Mouse (Mus musculus) hindbrain, embryonic 15.5 days (tissue): ENCODE measurements around the gene Ppp1r9a. TPM values are rescaled to one million over a fixed set of nuclear protein-coding genes. Genes with fewer than 3 reads are reported as not detected.

Experiments
- ATAC-seq: fragments of 200-750 bp; cut with Nextera tagmentation; 2 replicates; pipeline ENCODE4 v1.8.0; 2017; ENCODE audit warnings: low read depth, moderate number of reproducible peaks, moderate TSS enrichment; ENCODE audit not compliant: low FRiP score
- H3K27ac ChIP-seq: fragments of 300-500 bp; sonication (generic); replicated peaks from 2 replicates; pipeline ENCODE4 v1.5.1; 2015; ENCODE audit warnings: mild to moderate bottlenecking, inconsistent platforms
- H3K27me3 ChIP-seq: fragments of 300-500 bp; sonication (generic); 2 replicates; pipeline ENCODE4 v1.6.1; 2015; ENCODE audit warnings: control low read depth, inconsistent platforms
- H3K36me3 ChIP-seq: fragments of 300-500 bp; sonication (generic); 2 replicates; pipeline ENCODE4 v1.6.1; 2015; ENCODE audit warnings: control low read depth, inconsistent platforms
- H3K4me1 ChIP-seq: fragments of 300-500 bp; sonication (generic); replicated peaks from 2 replicates; pipeline ENCODE4 v1.6.1; 2015; ENCODE audit warnings: control low read depth, inconsistent platforms
- H3K4me2 ChIP-seq: fragments of 300-500 bp; sonication (generic); 2 replicates; pipeline ENCODE4 v1.6.1; 2015; ENCODE audit warnings: moderate library complexity, mild to moderate bottlenecking, inconsistent platforms
- H3K4me3 ChIP-seq: fragments of 300-500 bp; sonication (generic); 2 replicates; pipeline ENCODE4 v1.5.1; 2015; ENCODE audit warnings: mild to moderate bottlenecking, inconsistent platforms
- H3K9ac ChIP-seq: fragments of 300-500 bp; sonication (generic); 2 replicates; pipeline ENCODE4 v1.6.1; 2015; ENCODE audit warnings: inconsistent platforms
- H3K9me3 ChIP-seq: fragments of 300-500 bp; sonication (generic); 2 replicates; pipeline ENCODE4 v1.6.1; 2016; ENCODE audit warnings: control low read depth, inconsistent platforms
- WGBS: fragments of 180-500 bp; shearing (Covaris S2); methylation state at CpG from one replicate; pipeline ENCODE4 v1.1.7; 2015; 5-methylcytosine and 5-hydroxymethylcytosine counted together
- polyA plus RNA-seq: library from polyadenylated mRNA; unstranded; fragments of >200 nt; fragmentation: Nextera tagmentation; extraction: Ambion mirVana; gene quantifications from 2 replicates; pipeline ENCODE4 v1.2.1, GENCODE M21; 2015

Gene Ppp1r9a
- polyA plus RNA-seq, 1 experiment from 2014 or later, result 36.1 TPM

DNA sequence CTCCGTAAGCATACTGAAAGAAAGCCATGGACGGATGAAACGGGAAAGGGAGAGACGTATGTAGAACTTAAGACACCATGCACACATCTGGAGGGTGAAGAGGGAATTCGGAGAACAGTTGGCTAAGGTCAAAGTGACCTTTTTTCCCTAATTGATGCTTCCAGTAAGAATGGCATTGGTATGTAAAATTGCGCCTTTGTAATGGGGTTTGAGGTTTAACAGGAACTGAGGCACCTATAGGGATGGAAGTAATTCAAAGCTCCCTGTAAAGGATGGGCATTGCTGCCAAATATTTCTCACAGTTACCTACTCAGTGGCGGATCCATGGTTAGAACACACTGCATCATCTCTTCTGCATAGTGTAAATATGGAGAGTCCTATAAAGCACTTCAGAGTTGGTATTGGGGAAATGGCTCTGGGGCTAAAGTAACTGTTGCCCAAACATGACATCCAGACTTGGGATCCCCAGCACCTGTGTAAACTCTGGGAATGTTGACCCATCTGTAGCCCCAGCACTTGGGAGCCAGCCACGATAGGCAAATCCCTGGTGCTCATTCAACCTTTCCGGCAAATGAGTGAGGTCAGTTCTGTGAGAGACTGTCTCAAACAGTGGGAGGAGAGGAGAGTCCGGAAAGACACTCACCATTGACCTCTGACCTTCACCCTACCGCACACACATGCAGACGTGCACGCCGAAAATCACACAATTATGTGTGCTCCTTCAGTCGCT, 216.6 kb downstream of the Ppp1r9a start:
- no peaks in the 10 kb centered on the region for H3K27me3 ChIP-seq
- H3K4me2 ChIP-seq, result no peak overlapping the region
- no peaks in the 10 kb centered on the region for H3K9me3 ChIP-seq
- H3K9ac ChIP-seq, result no peak overlapping the region
- WGBS, result 86% methylated on average over 15 of the region's 15 CpGs
- ATAC-seq, result no peak
- no peak overlapping the region for H3K4me3 ChIP-seq
- H3K4me1 ChIP-seq, result no peaks in the 10 kb centered on the region
- H3K27ac ChIP-seq, result no peak overlapping the region
- H3K36me3 ChIP-seq, result peaks cover 12% of the 10 kb centered on the region; the same call in 1 of the 2 replicates

GRCm38 (mm10) chr6:5120229-5120628, 217.5 kb downstream of the Ppp1r9a start:
- Histone ChIP-seq H3K36me3 (peaks cover 6% of the 10 kb centered on the region; the same call in 1 of the 2 replicates), H3K27me3 (no peaks in the 10 kb centered on the region), H3K4me1 (no peaks in the 10 kb centered on the region), H3K4me2 (no peak overlapping the region), H3K9ac (no peak overlapping the region), H3K4me3 (no peak overlapping the region), H3K27ac (no peak overlapping the region; the same call in 1 of the 2 replicates), H3K9me3 (no peaks in the 10 kb centered on the region)
- ATAC-seq, result no peak
- 37% methylated on average over 3 of the region's 3 CpGs for WGBS

GRCm38 (mm10) chr6:5129364-5130093, 226.8 kb downstream of the Ppp1r9a start:
- no peak for ATAC-seq
- Histone ChIP-seq H3K4me2 (no peak overlapping the region), H3K4me1 (no peaks in the 10 kb centered on the region), H3K27me3 (no peaks in the 10 kb centered on the region), H3K9me3 (no peaks in the 10 kb centered on the region), H3K4me3 (no peak overlapping the region), H3K36me3 (no peaks in the 10 kb centered on the region), H3K27ac (no peak overlapping the region), H3K9ac (no peak overlapping the region)
- WGBS, result 67% methylated on average over 14 of the region's 14 CpGs

GRCm38 (mm10) chr6:5134986-5135385, 232.3 kb downstream of the Ppp1r9a start:
- H3K27me3 ChIP-seq, result no peaks in the 10 kb centered on the region
- no peaks in the 10 kb centered on the region for H3K9me3 ChIP-seq
- no peak for ATAC-seq
- WGBS, result 86% methylated on average over 6 of the region's 6 CpGs
- H3K4me2 ChIP-seq, result no peak overlapping the region
- no peaks in the 10 kb centered on the region for H3K4me1 ChIP-seq
- H3K9ac ChIP-seq, result no peak overlapping the region
- H3K36me3 ChIP-seq, result no peaks in the 10 kb centered on the region; the same call in 1 of the 2 replicates
- H3K27ac ChIP-seq, result no peak overlapping the region
- H3K4me3 ChIP-seq, result no peak overlapping the region

DNA sequence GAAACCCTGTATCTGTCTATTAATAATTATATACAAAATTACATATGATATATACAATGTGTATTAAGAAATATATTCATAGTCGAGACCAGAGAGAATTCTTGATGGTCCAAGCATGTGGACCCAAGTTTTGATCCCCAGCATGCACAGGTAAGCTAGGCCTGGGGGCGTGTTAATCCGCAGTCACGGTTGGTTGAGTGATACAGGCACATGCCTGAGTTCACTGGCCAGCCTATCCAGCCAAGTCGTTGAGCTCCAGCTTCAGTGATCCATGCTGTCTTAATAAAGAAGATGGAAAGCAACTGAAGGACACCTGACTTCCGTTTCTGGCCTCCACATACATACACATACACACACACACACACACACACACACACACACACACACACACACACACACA, 233.3 kb downstream of the Ppp1r9a start:
- no peak overlapping the region for H3K4me2 ChIP-seq
- H3K27me3 ChIP-seq, result no peaks in the 10 kb centered on the region
- H3K4me3 ChIP-seq, result no peak overlapping the region
- H3K9ac ChIP-seq, result no peak overlapping the region
- no peak overlapping the region for H3K27ac ChIP-seq
- no peaks in the 10 kb centered on the region for H3K9me3 ChIP-seq
- WGBS, result 85% methylated on average over 6 of the region's 6 CpGs
- H3K36me3 ChIP-seq, result no peaks in the 10 kb centered on the region; the same call in 1 of the 2 replicates
- no peaks in the 10 kb centered on the region for H3K4me1 ChIP-seq
- ATAC-seq, result no peak

GRCm38 (mm10) chr6:5138875-5139631, 236.3 kb downstream of the Ppp1r9a start:
- no peak overlapping the region for H3K27ac ChIP-seq
- H3K4me2 ChIP-seq, result no peak overlapping the region
- H3K4me1 ChIP-seq, result no peaks in the 10 kb centered on the region
- whole genome bisulfite sequencing, result 83% methylated on average over 12 of the region's 12 CpGs
- no peak for ATAC-seq
- no peak overlapping the region for H3K4me3 ChIP-seq
- H3K9me3 ChIP-seq, result no peaks in the 10 kb centered on the region
- H3K36me3 ChIP-seq, result no peaks in the 10 kb centered on the region; the same call in 1 of the 2 replicates
- H3K9ac ChIP-seq, result no peak overlapping the region
- H3K27me3 ChIP-seq, result no peaks in the 10 kb centered on the region

GRCm38 (mm10) chr6:5139666-5140065, 236.9 kb downstream of the Ppp1r9a start:
- ATAC-seq, result no peak
- H3K9me3 ChIP-seq, result no peaks in the 10 kb centered on the region
- WGBS, result 65% methylated on average over 9 of the region's 9 CpGs

DNA sequence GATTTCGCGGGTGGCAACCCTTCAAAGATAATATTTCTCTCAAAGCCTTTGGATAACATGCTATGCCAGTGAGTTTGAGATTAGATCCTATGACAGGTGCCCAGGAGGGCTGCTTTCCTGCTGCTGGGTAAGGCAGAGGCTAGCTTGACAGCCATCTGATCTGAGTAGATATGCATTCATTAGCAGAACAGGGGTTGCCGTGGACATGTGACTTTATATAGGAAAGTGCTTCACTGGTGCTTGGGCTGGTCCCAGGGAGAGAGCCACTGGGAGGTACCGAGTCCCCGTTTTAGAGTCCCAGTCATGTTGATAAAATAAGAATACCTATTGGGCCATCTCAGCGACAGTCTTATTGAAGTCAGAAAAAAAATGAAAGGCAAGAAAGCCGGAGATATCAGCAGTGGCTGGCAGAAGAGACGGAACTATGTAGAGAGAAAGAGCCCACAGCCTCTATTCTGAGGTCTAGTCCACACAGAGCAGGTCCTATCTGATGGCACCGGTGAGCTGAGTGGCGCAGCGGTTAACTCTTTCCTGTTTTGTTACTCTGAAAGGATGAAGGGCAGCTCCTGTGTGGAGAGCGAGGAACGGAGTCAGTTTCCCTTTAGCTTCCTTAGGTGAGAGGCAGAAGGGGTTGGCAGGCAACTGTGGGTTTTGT, 244.9 kb downstream of the Ppp1r9a start:
- no peak overlapping the region for H3K4me2 ChIP-seq
- no peak overlapping the region for H3K9ac ChIP-seq
- no peak for ATAC-seq
- no peak overlapping the region for H3K4me3 ChIP-seq
- no peaks in the 10 kb centered on the region for H3K9me3 ChIP-seq
- no peaks in the 10 kb centered on the region for H3K27me3 ChIP-seq
- no peak overlapping the region for H3K27ac ChIP-seq
- H3K4me1 ChIP-seq, result 0 out of 2 replicates have a peak, but pooled peaks cover 4% of the 10 kb centered on the region
- 76% methylated on average over 13 of the region's 13 CpGs for WGBS
- H3K36me3 ChIP-seq, result no peaks in the 10 kb centered on the region

More at GRCm38 (mm10) chr6:5139666-5140065, 236.9 kb downstream of the Ppp1r9a start:
- H3K4me2 ChIP-seq, result no peak overlapping the region
- no peaks in the 10 kb centered on the region; the same call in 1 of the 2 replicates for H3K36me3 ChIP-seq
- no peak overlapping the region for H3K4me3 ChIP-seq
- H3K27ac ChIP-seq, result no peak overlapping the region
- no peaks in the 10 kb centered on the region for H3K27me3 ChIP-seq
- H3K9ac ChIP-seq, result no peak overlapping the region
- no peaks in the 10 kb centered on the region for H3K4me1 ChIP-seq

GRCm38 (mm10) chr6:5149941-5150340, 247.2 kb downstream of the Ppp1r9a start:
- no peak overlapping the region for H3K9ac ChIP-seq
- H3K4me1 ChIP-seq, result 0 out of 2 replicates have a peak, but pooled peaks cover 4% of the 10 kb centered on the region
- no peak for ATAC-seq
- H3K27me3 ChIP-seq, result no peaks in the 10 kb centered on the region
- H3K4me2 ChIP-seq, result no peak overlapping the region
- 71% methylated on average over 2 of the region's 2 CpGs for WGBS
- H3K4me3 ChIP-seq, result no peak overlapping the region
- no peaks in the 10 kb centered on the region for H3K9me3 ChIP-seq
- H3K27ac ChIP-seq, result no peak overlapping the region
- H3K36me3 ChIP-seq, result peaks cover 9% of the 10 kb centered on the region

DNA sequence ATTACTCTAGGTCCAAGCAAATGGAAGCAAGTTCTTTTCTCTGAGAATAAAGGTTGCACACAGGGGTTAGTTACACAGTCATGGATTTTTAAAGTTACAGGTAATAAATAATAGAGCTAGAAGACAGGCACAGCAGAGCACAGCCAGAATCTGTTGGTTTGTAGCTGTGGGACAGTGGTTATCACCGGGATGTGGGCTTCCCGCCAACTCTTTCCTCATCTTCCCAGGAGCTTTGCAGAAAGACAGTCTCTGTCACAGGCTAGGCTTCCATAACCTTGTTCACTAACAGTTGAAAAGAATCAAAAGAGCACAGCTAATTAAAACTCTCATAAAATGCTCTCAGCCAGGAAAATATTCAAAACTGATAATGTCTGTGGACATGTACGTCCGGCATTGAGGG, 248.5 kb downstream of the Ppp1r9a start:
- Histone ChIP-seq H3K9ac (no peak overlapping the region), H3K4me1 (0 out of 2 replicates have a peak, but pooled peaks cover 4% of the 10 kb centered on the region), H3K9me3 (no peaks in the 10 kb centered on the region), H3K4me2 (no peak overlapping the region), H3K36me3 (peaks cover 12% of the 10 kb centered on the region), H3K27ac (no peak overlapping the region), H3K27me3 (no peaks in the 10 kb centered on the region), H3K4me3 (no peak overlapping the region)
- WGBS, result 45% methylated on average over 4 of the region's 4 CpGs
- no peak for ATAC-seq

DNA sequence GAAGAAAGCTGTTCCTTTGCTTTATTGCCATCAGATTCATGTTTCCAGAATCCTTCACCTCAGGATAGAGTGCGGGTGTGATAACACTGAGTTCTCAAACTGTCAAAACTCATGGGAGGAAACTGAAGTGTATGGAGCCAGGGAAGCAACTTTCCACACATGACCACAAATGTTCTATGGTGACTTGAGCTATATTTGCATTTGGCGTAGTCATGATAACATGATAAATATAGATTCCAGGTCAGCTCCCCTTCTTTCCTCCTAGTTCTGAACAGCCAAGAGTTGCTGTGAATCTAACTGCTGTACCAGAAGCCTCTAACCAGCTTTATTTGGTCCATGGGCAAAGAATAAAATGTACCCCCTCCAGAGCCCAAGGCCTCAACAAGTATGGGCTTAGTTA, 249.5 kb downstream of the Ppp1r9a start:
- Histone ChIP-seq H3K27me3 (no peaks in the 10 kb centered on the region), H3K4me1 (0 out of 2 replicates have a peak, but pooled peaks cover 4% of the 10 kb centered on the region), H3K4me3 (no peak overlapping the region), H3K4me2 (no peak overlapping the region), H3K36me3 (peaks cover 12% of the 10 kb centered on the region), H3K9ac (no peak overlapping the region), H3K27ac (no peak overlapping the region), H3K9me3 (no peaks in the 10 kb centered on the region)
- 97% methylated on average over 2 of the region's 2 CpGs for WGBS
- ATAC-seq, result no peak
